Mouse (Mus musculus) kidney, embryonic 14.5 days (tissue): Measurements from ENCODE around the gene Rab40c. TPM values are rescaled to one million over a fixed set of nuclear protein-coding genes. Genes with fewer than 3 reads are reported as not detected.
A peak's percentile ranks its signal among the peaks of the same experiment; 100 is the strongest.

ENCODE experiments used
- ATAC-seq: fragments of 200-750 bp; cut with Nextera tagmentation; 2 replicates; pipeline ENCODE4 v1.8.0; 2017; ENCODE audit warnings: moderate number of reproducible peaks, mild to moderate bottlenecking, moderate TSS enrichment, moderate library complexity; ENCODE audit not compliant: low FRiP score, low TSS enrichment
- H3K27ac ChIP-seq: fragments of 300-500 bp; sonication (generic); 2 replicates; pipeline ENCODE4 v1.5.1; 2014; ENCODE audit warnings: low read depth, mild to moderate bottlenecking, low read length, moderate library complexity, mixed read lengths
- H3K27me3 ChIP-seq: fragments of 300-500 bp; sonication (generic); 2 replicates; pipeline ENCODE4 v1.6.1; 2014; ENCODE audit warnings: mild to moderate bottlenecking, low read length; ENCODE audit not compliant: control insufficient read depth, insufficient read depth
- H3K36me3 ChIP-seq: fragments of 300-500 bp; sonication (generic); 2 replicates; pipeline ENCODE4 v1.6.1; 2014; ENCODE audit warnings: low read length, mixed read lengths; ENCODE audit not compliant: control insufficient read depth, insufficient read depth
- H3K4me1 ChIP-seq: fragments of 300-500 bp; sonication (generic); 2 replicates; pipeline ENCODE4 v1.6.1; 2014; ENCODE audit warnings: low read length, mixed read lengths; ENCODE audit not compliant: control insufficient read depth, insufficient read depth
- H3K4me2 ChIP-seq: fragments of 300-500 bp; sonication (generic); replicated peaks from 2 replicates; pipeline ENCODE4 v1.6.1; 2014; ENCODE audit warnings: low read depth, mild to moderate bottlenecking, low read length
- H3K4me3 ChIP-seq: fragments of 300-500 bp; sonication (generic); 2 replicates; pipeline ENCODE4 v1.5.1; 2014; ENCODE audit warnings: mild to moderate bottlenecking, low read length
- H3K9ac ChIP-seq: fragments of 300-500 bp; sonication (generic); 2 replicates; pipeline ENCODE4 v1.6.1; 2014; ENCODE audit warnings: low read depth, mild to moderate bottlenecking, low read length, moderate library complexity
- H3K9me3 ChIP-seq: fragments of 300-500 bp; sonication (generic); 2 replicates; pipeline ENCODE4 v1.6.1; 2016; ENCODE audit warnings: low read length; ENCODE audit not compliant: control insufficient read depth
- WGBS: fragments of 180-500 bp; shearing (Covaris S2); extraction: QIAGEN DNeasy Blood & Tissue Kit; methylation state at CpG from one replicate; pipeline ENCODE4 v1.1.7; 2014; 5-methylcytosine and 5-hydroxymethylcytosine counted together
- polyA plus RNA-seq: library from polyadenylated mRNA; unstranded; fragments of >200 nt; fragmentation: Nextera tagmentation; extraction: Ambion mirVana; gene quantifications from 2 replicates; pipeline ENCODE4 v1.2.1, GENCODE M21; 2014

Rab40c gene
- polyA plus RNA-seq, 1 experiment from 2014 or later = 17.2 TPM

DNA sequence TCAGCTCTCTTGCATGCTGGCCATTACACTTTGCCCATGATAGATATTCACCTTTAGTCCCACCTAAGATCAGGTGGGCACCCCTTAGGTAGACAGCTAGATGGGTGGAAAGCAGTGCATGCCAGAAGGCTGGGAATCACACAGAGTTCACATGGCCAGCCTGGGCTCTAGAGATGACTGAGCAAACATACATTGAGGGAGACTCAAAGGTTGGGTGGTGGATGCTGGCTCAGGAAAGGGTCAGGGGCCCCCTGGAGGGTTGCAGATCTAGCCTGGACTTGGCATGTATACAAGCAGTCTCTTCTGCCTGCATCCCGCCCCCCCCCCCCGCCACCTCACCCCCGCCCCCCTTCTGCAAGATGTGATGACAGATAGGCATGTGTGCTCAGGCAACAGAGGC lies 31.2 kb upstream of the Rab40c start:
- Histone ChIP-seq H3K4me2 (no peak overlapping the region), H3K4me3 (peak overlapping the region; percentile 44; the same call in 1 of the 2 replicates), H3K27me3 (peaks cover 37% of the 10 kb centered on the region), H3K9me3 (no peaks in the 10 kb centered on the region), H3K9ac (no peak overlapping the region), H3K36me3 (no peaks in the 10 kb centered on the region), H3K4me1 (peaks cover 9% of the 10 kb centered on the region; the same call in 1 of the 2 replicates), H3K27ac (no peak overlapping the region)
- ATAC-seq = no peak
- 0% methylated on average over 3 of the region's 3 CpGs for WGBS

DNA sequence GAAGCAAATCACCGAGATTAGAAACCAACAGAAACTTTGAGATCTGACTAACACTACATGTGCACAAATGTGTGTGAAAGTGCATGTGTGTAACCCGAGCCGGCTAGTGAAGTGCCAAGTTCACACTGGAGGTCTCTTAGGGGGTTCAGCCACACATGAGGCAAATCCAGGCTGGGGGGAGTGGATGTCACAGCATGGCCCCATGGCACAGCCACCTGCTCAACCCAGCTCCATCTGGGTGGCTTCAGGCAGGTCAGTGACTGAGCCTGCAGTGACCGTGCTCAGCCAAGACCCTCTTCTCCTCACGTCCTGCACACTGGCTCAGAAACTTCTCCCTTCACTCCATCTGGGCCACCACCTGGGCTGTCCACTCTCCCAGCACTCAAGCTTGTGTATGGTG lies 30.5 kb upstream of the Rab40c start:
- no peaks in the 10 kb centered on the region for H3K36me3 ChIP-seq
- no peaks in the 10 kb centered on the region for H3K9me3 ChIP-seq
- peaks cover 37% of the 10 kb centered on the region for H3K27me3 ChIP-seq
- peak overlapping the region; percentile 15; the same call in 1 of the 2 replicates for H3K4me2 ChIP-seq
- no peak overlapping the region for H3K9ac ChIP-seq
- H3K4me1 ChIP-seq = peaks cover 13% of the 10 kb centered on the region; the same call in 1 of the 2 replicates
- H3K4me3 ChIP-seq = no peak overlapping the region
- 64% methylated on average over 5 of the region's 5 CpGs for WGBS
- H3K27ac ChIP-seq = peak overlapping the region; percentile 43; the same call in 1 of the 2 replicates
- ATAC-seq = no peak

DNA sequence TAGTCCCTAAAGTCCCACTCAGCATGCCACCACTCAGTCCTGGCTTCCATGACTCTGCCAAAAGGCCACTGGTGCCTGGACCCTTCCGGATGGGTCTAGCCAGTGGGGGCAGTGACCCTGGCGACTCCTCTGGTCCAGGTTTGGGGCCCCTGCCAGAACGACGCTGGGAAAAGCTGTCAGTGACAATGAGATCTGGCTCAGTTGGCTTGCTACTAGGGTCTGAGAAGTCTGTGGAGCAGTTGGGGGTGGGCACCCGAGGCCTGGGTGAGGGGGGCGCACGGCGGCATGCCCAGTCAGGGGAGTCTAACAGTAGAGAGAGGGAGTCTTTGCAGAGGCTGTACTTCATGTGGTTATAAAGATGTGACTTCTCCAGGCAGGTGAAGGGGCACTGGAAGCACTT lies 28.5 kb upstream of the Rab40c start:
- WGBS = 72% methylated on average over 8 of the region's 8 CpGs
- H3K4me3 ChIP-seq = no peak overlapping the region
- ATAC-seq = no peak
- peaks cover 32% of the 10 kb centered on the region for H3K27me3 ChIP-seq
- H3K36me3 ChIP-seq = no peaks in the 10 kb centered on the region
- H3K9me3 ChIP-seq = no peaks in the 10 kb centered on the region
- H3K27ac ChIP-seq = no peak overlapping the region
- H3K4me2 ChIP-seq = no peak overlapping the region
- peaks cover 13% of the 10 kb centered on the region; the same call in 1 of the 2 replicates for H3K4me1 ChIP-seq
- no peak overlapping the region for H3K9ac ChIP-seq

DNA sequence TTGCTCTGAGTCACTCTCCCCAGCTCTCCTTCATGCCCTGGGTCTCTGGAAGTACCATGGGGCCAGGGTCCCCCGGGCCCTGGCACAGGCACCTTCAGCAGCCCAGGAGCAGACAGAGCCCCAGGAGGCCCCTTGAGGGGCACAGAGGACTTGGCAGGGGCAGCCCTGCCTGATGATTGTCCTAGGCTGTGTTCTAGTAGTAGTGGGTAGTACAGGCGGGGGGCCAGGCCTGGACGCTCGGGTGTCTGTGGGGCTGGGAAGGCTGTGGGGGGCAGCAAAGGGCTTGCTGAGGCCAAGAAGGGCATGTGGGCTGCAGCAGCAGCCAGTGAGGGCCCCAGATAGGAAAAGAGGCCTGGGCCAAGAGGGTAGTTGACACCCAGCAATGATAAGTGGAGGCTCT lies 28.0 kb upstream of the Rab40c start:
- peaks cover 27% of the 10 kb centered on the region for H3K27me3 ChIP-seq
- no peak for ATAC-seq
- no peak overlapping the region for H3K4me2 ChIP-seq
- no peaks in the 10 kb centered on the region for H3K9me3 ChIP-seq
- H3K4me3 ChIP-seq = no peak overlapping the region
- 84% methylated on average over 4 of the region's 4 CpGs for WGBS
- peaks cover 13% of the 10 kb centered on the region; the same call in 1 of the 2 replicates for H3K4me1 ChIP-seq
- H3K9ac ChIP-seq = no peak overlapping the region
- no peaks in the 10 kb centered on the region for H3K36me3 ChIP-seq
- no peak overlapping the region for H3K27ac ChIP-seq

DNA sequence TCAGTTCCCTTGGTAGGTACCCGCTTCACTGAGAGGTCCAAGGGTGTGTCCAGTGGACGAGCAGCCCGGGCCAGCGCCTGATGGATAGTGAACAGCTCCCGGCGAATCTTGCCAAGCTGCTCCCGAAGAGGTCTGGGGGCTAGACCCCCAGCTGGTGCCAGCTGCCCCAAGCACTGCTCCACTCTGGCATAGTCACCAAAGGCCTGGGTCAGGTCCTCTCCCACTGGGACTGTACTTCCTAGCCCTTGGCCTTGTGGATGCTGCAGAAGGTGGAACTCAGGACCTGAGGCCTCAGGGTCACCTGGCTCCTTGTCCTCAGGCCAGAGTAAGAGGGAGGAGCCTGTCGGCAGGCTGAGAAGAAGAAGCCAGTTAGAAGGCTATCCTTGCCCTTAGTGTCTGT lies 27.4 kb upstream of the Rab40c start:
- no peak overlapping the region for H3K4me2 ChIP-seq
- ATAC-seq = no peak
- H3K9ac ChIP-seq = no peak overlapping the region
- peaks cover 6% of the 10 kb centered on the region; the same call in 1 of the 2 replicates for H3K4me1 ChIP-seq
- no peaks in the 10 kb centered on the region for H3K9me3 ChIP-seq
- H3K27ac ChIP-seq = no peak overlapping the region
- H3K36me3 ChIP-seq = no peaks in the 10 kb centered on the region
- 88% methylated on average over 8 of the region's 8 CpGs for WGBS
- no peak overlapping the region for H3K4me3 ChIP-seq
- H3K27me3 ChIP-seq = peaks cover 20% of the 10 kb centered on the region

DNA sequence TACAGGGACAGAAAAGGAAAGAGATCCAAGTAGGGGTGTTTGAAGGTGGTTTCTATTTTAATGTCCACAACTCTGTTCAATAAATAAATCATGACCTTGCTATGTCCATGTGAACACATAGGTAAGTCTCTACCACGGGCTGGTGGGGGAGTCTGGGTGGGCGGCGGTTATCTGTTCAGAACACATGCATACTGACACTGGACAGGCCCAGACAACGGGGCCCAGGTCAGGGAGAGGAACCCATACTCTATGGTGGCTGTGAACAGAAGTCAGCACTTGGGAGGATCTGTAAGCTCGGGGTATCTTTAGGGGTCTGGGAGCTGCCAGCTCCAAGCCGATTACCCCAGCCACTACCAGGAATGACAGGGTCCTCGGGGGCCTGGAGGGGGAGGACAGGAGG lies 26.8 kb upstream of the Rab40c start:
- WGBS = 73% methylated on average over 7 of the region's 7 CpGs
- H3K4me2 ChIP-seq = no peak overlapping the region
- no peak for ATAC-seq

DNA sequence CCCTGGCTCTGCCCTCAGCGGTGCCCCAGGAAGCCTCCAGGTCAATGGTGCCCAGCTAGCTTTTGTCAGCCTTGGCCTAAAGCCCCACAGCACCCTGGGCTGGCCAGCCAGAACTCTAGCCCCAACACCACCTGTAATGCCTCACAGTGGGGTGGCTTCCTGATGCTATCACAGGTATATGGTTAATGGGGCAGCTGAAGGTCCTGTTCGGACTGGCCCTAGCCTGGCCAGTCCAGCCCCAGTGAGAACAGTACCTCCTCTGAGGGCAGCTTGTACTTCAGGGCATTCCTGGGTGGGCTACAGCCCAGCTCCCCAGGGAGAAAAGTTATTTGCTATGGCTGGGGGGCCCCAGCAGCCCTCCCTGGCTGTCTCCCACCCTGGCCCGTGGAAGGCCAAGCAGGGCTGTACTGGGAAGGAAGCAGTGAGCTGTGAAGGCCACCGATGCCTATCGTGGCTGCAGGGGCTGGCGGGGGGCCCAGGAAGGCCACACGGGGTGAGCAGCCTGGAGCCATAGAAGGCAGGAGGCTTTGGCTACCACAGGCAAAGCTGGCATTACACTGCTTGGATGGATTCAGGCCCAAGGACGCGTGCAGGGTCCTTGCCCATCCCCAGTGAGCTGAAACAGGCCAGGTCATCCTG lies 26.1 kb upstream of the Rab40c start:
- H3K27ac ChIP-seq = peak overlapping the region; percentile 55; the same call in 1 of the 2 replicates
- no peaks in the 10 kb centered on the region for H3K9me3 ChIP-seq
- H3K36me3 ChIP-seq = no peaks in the 10 kb centered on the region
- WGBS = 48% methylated on average over 9 of the region's 9 CpGs
- H3K9ac ChIP-seq = 0 out of 2 replicates have a peak overlapping the region, but pooled peaks have one; percentile 23
- peaks cover 10% of the 10 kb centered on the region for H3K27me3 ChIP-seq
- no peak overlapping the region for H3K4me2 ChIP-seq
- peaks cover 10% of the 10 kb centered on the region for H3K4me1 ChIP-seq
- peak; percentile 51 for ATAC-seq
- no peak overlapping the region for H3K4me3 ChIP-seq

More for the DNA sequence above, 26.8 kb upstream of the Rab40c start:
- no peaks in the 10 kb centered on the region for H3K36me3 ChIP-seq
- H3K27ac ChIP-seq = no peak overlapping the region
- H3K27me3 ChIP-seq = peaks cover 15% of the 10 kb centered on the region
- H3K9me3 ChIP-seq = no peaks in the 10 kb centered on the region
- H3K4me3 ChIP-seq = no peak overlapping the region
- no peak overlapping the region for H3K9ac ChIP-seq
- H3K4me1 ChIP-seq = peaks cover 6% of the 10 kb centered on the region; the same call in 1 of the 2 replicates

DNA sequence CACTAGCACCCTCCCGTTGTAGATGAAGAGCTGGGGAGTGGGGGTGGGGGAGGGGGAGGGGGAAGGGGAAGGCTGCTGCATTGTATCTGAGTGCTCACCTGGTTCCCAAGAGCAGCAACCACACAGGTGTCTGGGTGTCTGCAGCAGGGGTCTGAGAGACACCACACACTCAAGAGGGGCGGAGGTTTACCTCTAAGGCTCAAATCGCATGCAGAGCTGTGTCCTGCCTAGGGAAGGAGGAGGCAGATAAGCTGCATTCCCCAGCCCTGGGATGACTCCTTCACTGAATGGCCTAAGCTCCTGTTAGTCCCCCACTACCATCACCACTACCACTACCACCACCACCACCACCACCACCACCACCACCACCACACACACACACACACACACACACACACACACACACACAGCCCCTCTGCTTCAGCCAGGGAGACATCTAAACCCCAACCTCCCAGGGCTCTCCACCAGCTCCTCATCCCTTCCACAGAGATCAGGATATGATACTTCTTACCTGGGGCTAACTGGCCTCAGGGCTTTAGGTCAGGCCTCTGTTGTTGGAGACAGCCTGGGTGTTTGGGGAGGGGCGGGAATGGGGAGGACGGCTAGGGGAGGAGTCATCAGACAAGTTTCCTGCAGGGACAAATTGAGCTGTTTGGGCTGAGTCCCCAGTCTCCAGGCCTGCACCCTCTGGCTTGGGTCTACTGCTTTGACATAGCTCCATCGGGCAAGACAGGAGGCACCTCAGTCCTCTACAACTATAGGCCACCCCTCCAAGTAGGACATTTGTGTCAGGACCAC lies 25.0 kb upstream of the Rab40c start, which contains the start of the genes Pigq and Nhlrc4:
Pigq (minus strand) TSS at position 571 of the 798 bp plus-strand sequence.
Nhlrc4 (minus strand) TSS at position 596 of the 798 bp plus-strand sequence.
- Histone ChIP-seq H3K27ac (peak within 1 kb of the TSS; percentile 55; the same call in 1 of the 2 replicates), H3K36me3 (no peaks in the 10 kb centered on the region; the same call in 1 of the 2 replicates), H3K27me3 (no peaks in the 10 kb centered on the region; the same call in 1 of the 2 replicates), H3K9ac (0 out of 2 replicates have a peak within 1 kb of the TSS, but pooled peaks have one; percentile 23), H3K4me3 (no peak within 1 kb of the TSS), H3K4me1 (peaks cover 13% of the 10 kb centered on the region), H3K9me3 (no peaks in the 10 kb centered on the region), H3K4me2 (no peak within 1 kb of the TSS)
- no peak for ATAC-seq
- 62% methylated on average over 6 of the region's 6 CpGs for WGBS
